Mouse (Mus musculus) midbrain, postnatal 0 days (tissue): Measurements from ENCODE around the gene Saa2. TPM values are rescaled to one million over a fixed set of nuclear protein-coding genes. Genes with fewer than 3 reads are reported as not detected.

Experiments used
- ATAC-seq: fragments of 200-750 bp; cut with Nextera tagmentation; 2 replicates; pipeline ENCODE4 v1.8.0; 2017; ENCODE audit warnings: moderate number of reproducible peaks, mild to moderate bottlenecking, moderate TSS enrichment, moderate library complexity; ENCODE audit not compliant: low FRiP score
- DNase-seq: peaks from one replicate; pipeline ENCODE4 v3.0.0-alpha.2; 2015; ENCODE audit warnings: low spot score
- H3K27ac ChIP-seq: fragments of 300-500 bp; sonication (generic); 2 replicates; pipeline ENCODE4 v1.5.1; 2014; ENCODE audit warnings: low read depth, mild to moderate bottlenecking, low read length, mixed read lengths
- H3K27me3 ChIP-seq: fragments of 300-500 bp; sonication (generic); 2 replicates; pipeline ENCODE4 v1.6.1; 2014; ENCODE audit warnings: low read length, control low read depth, mixed read lengths; ENCODE audit not compliant: insufficient read depth
- H3K36me3 ChIP-seq: fragments of 300-500 bp; sonication (generic); 2 replicates; pipeline ENCODE4 v1.6.1; 2014; ENCODE audit warnings: low read length, control low read depth, mixed read lengths; ENCODE audit not compliant: insufficient read depth
- H3K4me1 ChIP-seq: fragments of 300-500 bp; sonication (generic); 2 replicates; pipeline ENCODE4 v1.6.1; 2014; ENCODE audit warnings: mild to moderate bottlenecking, control low read depth, antibody characterized with exemption, low read length, mixed read lengths; ENCODE audit not compliant: insufficient read depth
- H3K4me2 ChIP-seq: fragments of 300-500 bp; sonication (generic); 2 replicates; pipeline ENCODE4 v1.6.1; 2014; ENCODE audit warnings: low read depth, mild to moderate bottlenecking, low read length, mixed read lengths; ENCODE audit not compliant: poor library complexity, severe bottlenecking
- H3K4me3 ChIP-seq: fragments of 300-500 bp; sonication (generic); 2 replicates; pipeline ENCODE4 v1.5.1; 2014; ENCODE audit warnings: low read depth, mild to moderate bottlenecking, low read length, moderate library complexity
- H3K9ac ChIP-seq: fragments of 300-500 bp; sonication (generic); replicated peaks from 2 replicates; pipeline ENCODE4 v1.6.1; 2014; ENCODE audit warnings: mild to moderate bottlenecking, low read length, moderate library complexity, mixed read lengths; ENCODE audit not compliant: poor library complexity, severe bottlenecking
- H3K9me3 ChIP-seq: fragments of 300-500 bp; sonication (generic); 2 replicates; pipeline ENCODE4 v1.6.1; 2016; ENCODE audit warnings: low read length, control low read depth
- CTCF ChIP-seq: IDR thresholded peaks from 2 replicates; pipeline ENCODE4 v1.5.1; 2016; ENCODE audit warnings: antibody characterized with exemption, mild to moderate bottlenecking
- WGBS: fragments of 180-500 bp; shearing (Covaris S2); extraction: QIAGEN DNeasy Blood & Tissue Kit; methylation state at CpG from one replicate; pipeline ENCODE4 v1.1.7; 2014; 5-methylcytosine and 5-hydroxymethylcytosine counted together
- polyA plus RNA-seq: library from polyadenylated mRNA; unstranded; fragments of >200 nt; fragmentation: Nextera tagmentation; extraction: Ambion mirVana; gene quantifications from 2 replicates; pipeline ENCODE4 v1.2.1, GENCODE M21; 2015
- total RNA-seq: library from RNA; depleted of rRNA; stranded (reverse); fragments of >200 nt; gene quantifications from 2 replicates; pipeline ENCODE4 v1.2.3, GENCODE M21; 2014

Saa2 gene
- total and polyA plus RNA-seq, 2 experiments from 2014 or later = not detected

DNA sequence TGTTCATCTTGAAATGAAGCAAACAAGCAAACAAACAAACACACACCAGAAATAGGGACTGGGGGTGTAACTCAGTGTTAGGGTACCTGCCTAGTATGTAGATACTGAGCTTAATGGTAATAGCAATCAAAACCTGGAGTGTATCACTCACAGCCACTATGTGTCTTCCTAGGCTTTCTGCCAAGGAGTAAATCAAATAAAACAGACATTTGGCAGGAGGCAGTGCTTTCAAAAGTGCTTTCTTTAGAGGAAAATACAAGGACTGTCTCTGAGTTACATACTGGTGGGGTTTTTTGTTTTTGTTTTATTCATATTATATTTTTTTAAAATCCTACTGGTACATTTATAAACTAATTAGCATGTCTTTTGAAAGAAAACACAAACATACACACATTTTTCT, 15.8 kb downstream of the Saa2 start:
- H3K4me1 ChIP-seq = no peaks in the 10 kb centered on the region
- no peak overlapping the region for H3K4me3 ChIP-seq
- peaks cover 66% of the 10 kb centered on the region for H3K36me3 ChIP-seq
- no peaks in the 10 kb centered on the region for H3K9me3 ChIP-seq
- no peak overlapping the region for H3K9ac ChIP-seq
- no peak overlapping the region for H3K27ac ChIP-seq
- no peak overlapping the region for H3K4me2 ChIP-seq
- ATAC-seq = no peak
- no peak for DNase-seq
- no peaks in the 10 kb centered on the region for H3K27me3 ChIP-seq
- no peak for TF ChIP-seq CTCF

DNA sequence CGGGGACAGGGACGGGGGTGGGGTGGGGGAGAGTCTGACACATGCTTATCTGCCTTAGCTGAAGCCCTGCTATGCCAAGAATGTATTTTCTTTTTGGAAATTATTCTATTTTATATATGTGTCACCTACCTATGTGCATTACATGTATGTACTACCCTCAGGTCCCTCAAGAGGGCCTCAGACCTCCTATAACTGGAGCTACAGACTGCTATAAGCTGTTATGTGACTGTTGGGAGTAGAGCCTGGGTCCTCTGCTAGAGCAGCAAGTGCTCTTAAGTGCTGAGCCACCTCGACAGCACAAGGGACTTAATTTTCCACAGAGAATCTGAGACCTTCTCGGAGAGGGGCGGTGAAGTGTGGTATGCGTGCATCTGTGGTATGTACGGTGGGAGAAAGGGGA, 16.9 kb downstream of the Saa2 start:
- Histone ChIP-seq H3K4me1 (no peaks in the 10 kb centered on the region), H3K4me3 (no peak overlapping the region), H3K9ac (no peak overlapping the region), H3K27me3 (no peaks in the 10 kb centered on the region), H3K4me2 (no peak overlapping the region), H3K9me3 (no peaks in the 10 kb centered on the region), H3K36me3 (peaks cover 65% of the 10 kb centered on the region), H3K27ac (no peak overlapping the region)
- DNase-seq (no peak), ATAC-seq (no peak)
- 92% methylated on average over 7 of the region's 7 CpGs for WGBS
- TF ChIP-seq CTCF = no peak

DNA sequence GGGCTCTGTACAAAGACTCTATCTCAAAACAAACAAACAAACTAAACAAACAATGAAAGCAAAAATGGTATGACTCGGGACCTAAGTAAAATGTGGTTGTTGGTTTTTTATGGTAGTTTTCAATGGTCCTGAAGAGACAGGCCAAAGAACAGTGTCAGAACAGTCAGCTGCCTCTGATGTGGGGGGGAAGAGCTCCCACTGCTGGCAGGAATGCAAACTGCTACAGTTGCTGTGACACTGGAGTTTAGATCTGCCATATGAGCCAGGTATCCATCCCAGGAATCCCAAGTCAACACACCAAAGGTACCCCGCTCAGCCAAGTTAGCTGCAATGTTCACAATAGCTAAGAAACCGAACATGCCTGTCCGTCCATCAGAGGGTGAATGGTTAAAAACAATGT, 19.1 kb downstream of the Saa2 start:
- peaks cover 66% of the 10 kb centered on the region for H3K36me3 ChIP-seq
- no peak overlapping the region for H3K4me3 ChIP-seq
- 71% methylated on average over 4 of the region's 4 CpGs for WGBS
- peak; percentile 72 for DNase-seq
- H3K27ac ChIP-seq = no peak overlapping the region
- H3K9me3 ChIP-seq = no peaks in the 10 kb centered on the region
- H3K9ac ChIP-seq = no peak overlapping the region
- H3K4me2 ChIP-seq = no peak overlapping the region
- H3K4me1 ChIP-seq = no peaks in the 10 kb centered on the region
- H3K27me3 ChIP-seq = no peaks in the 10 kb centered on the region
- peak; percentile 93 for TF ChIP-seq CTCF
- ATAC-seq = no peak

- no peak overlapping the region for H3K27ac ChIP-seq
- H3K4me1 ChIP-seq = peaks cover under 1% of the 10 kb centered on the region; the same call in 1 of the 2 replicates
- H3K9me3 ChIP-seq = no peaks in the 10 kb centered on the region
- H3K27me3 ChIP-seq = no peaks in the 10 kb centered on the region
- peaks cover 32% of the 10 kb centered on the region for H3K36me3 ChIP-seq
- no peak overlapping the region for H3K4me2 ChIP-seq
- no peak for ATAC-seq
- DNase-seq = no peak
- no peak overlapping the region for H3K4me3 ChIP-seq
- WGBS = 88% methylated on average over 5 of the region's 5 CpGs
- no peak overlapping the region for H3K9ac ChIP-seq
- no peak for TF ChIP-seq CTCF
Observed at GRCm38 (mm10) chr7:46789177-46789849, 37.7 kb downstream of the Saa2 start.

DNA sequence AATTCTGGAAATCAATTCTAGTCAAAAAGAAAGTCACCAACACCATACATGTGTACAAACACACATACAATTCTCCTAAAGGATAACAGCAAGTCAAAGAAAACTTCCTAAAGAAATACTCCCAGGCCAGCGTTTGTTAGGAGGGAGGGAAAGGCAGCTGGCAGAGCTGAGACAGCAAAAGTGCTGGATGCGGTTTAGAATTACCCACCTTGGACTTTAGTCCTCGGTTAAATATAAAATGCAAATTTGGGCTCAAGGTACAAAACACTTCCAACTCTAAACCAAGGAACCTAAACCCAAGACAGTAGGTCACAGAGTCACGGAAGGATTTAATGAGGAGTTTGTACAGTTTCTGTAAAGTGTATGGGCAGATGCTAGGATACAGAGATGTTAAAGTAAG, 42.3 kb downstream of the Saa2 start:
- Histone ChIP-seq H3K27me3 (no peaks in the 10 kb centered on the region), H3K4me3 (no peak overlapping the region), H3K27ac (no peak overlapping the region), H3K36me3 (peaks cover 4% of the 10 kb centered on the region), H3K4me2 (no peak overlapping the region), H3K9ac (no peak overlapping the region), H3K4me1 (peaks cover 15% of the 10 kb centered on the region; the same call in 1 of the 2 replicates), H3K9me3 (no peaks in the 10 kb centered on the region)
- DNase-seq = no peak
- no peak for ATAC-seq
- 86% methylated on average over 4 of the region's 4 CpGs for WGBS
- TF ChIP-seq CTCF = no peak

DNA sequence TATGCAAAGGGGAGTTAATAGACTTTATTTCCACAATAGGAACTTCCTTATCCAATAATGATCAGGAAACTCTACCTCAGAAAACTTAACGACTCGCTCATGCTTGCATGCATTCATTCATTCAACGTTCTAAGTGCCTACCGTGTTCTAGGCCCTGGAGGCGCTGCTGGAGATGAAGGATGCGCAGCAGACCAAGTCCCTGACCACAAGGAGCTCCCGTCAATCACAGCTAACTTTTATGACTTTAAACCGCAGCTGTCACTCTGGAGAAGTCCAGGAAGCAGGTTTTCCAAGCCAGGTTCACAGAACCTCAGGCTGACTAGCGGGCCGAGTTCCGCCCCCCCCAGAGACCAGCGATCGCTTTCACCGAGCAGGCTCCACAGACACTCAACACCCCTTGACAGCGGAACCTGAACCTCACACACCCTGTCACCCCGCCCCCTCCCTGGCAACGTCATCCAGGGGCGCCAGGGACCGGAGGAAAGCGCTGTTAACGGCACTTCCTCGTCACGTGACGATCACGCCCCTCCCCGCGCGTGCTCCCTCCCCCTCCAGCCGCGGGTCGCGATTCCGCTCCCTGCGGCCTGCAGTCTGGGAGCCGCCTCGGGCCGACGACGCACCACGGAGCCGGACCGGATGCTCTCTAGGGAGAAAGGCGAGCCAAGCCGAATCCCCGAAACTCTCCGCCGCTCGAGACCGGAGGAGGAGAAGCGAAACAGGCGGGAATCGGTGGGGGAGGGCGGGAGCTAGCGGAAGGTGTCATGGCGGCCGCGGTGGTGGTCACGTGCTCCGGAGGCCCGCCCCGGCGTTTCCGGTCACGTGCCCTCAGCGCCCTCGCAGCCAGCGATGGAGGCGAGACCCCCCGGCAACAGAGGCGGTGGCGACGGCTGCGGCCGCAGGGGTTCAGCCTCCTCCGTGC, 44.0 kb downstream of the Saa2 start, which contains the start of the genes Hps5 and Gtf2h1:
Gene Hps5 (minus strand): TSS at position 778 of the 919 bp plus-strand sequence.
Gene Gtf2h1 (plus strand): TSS at position 817 of the 919 bp plus-strand sequence.
- Histone ChIP-seq H3K9me3 (no peaks in the 10 kb centered on the region), H3K27ac (peak within 1 kb of the TSS; percentile 76), H3K9ac (peak within 1 kb of the TSS; percentile 93), H3K4me1 (peaks cover 15% of the 10 kb centered on the region; the same call in 1 of the 2 replicates), H3K4me2 (peak within 1 kb of the TSS; percentile 84), H3K27me3 (no peaks in the 10 kb centered on the region), H3K4me3 (peak within 1 kb of the TSS; percentile 94), H3K36me3 (peaks cover 10% of the 10 kb centered on the region; the same call in 1 of the 2 replicates)
- peak; percentile 97 for ATAC-seq
- 1% methylated on average over 68 of the region's 75 CpGs for WGBS
- no peak; the same call in 1 of the 2 replicates for TF ChIP-seq CTCF
- peak; percentile 96 for DNase-seq
